Mouse (Mus musculus) heart, adult 18-20 months (tissue): Measurements from ENCODE around the gene Myrfl. TPM values are rescaled to one million over a fixed set of nuclear protein-coding genes. Genes with fewer than 3 reads are reported as not detected.

ENCODE experiments used
- DNase-seq, 2 experiments: peaks; one replicate each; pipeline ENCODE4 v3.0.0; 2021 to 2022; ENCODE audit warnings: mixed read lengths in 1 of 2
- total RNA-seq, 2 experiments: library from RNA; stranded (reverse); gene quantifications; 2 replicates each; pipeline ENCODE4 v1.2.3; 2021

Myrfl gene
- total RNA-seq, 2 experiments from 2014 or later = 0.89 to 1.5 TPM

DNA sequence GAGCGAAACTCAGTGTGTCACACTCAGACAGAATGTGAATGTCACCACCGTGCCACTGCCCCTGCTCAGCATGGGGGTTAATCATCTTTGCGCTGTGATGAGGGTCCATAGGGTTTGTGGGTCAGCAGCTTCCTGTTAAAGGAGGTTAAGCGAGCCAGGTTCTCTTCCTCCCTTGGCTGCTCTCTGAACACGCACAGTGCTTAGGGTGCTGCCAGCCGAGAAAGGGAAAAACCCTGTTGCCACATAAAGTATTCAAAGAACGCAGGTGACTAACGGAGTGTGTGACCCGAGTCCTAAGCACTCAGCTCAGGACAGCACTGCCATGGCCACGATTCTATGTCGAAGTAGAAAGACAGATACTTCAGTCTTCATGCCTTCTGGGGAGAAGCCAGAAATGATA, 69.4 kb downstream of the Myrfl start:
- no peak for DNase-seq

DNA sequence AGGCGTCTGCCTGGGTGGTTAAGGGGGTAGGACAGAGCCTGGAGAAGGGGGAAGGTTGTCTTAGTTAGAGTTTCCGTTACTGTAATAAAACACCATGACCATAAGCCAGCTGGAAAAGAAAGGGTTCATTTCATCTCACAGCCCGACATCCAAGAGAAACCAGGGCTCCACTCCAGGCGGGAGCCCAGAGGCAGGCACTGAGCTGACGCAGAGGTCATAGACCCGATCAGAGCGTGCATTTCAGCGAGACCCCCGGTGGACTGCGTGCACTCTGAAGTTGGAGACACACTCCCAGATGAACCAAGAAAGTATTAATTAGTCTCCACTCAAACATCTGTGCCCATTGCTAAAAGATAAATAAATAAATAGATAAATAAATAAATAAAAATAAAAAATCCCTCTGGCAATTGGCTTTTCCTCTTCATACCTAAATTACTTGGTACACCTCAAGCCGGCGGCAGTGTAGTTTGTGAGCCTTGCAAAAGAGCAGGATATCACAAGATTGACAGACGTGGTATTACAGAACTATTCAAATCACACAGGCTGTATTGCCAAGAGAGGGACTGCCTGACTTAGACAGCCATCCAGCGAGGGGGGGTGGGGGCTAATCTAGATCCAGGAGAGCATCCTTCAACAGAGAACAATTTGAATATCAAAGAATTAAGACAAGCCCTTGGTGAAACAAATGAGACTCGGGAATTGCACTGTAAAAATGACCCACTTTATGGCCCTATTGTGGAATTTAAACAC, 81.2 kb downstream of the Myrfl start:
- no peak for DNase-seq

DNA sequence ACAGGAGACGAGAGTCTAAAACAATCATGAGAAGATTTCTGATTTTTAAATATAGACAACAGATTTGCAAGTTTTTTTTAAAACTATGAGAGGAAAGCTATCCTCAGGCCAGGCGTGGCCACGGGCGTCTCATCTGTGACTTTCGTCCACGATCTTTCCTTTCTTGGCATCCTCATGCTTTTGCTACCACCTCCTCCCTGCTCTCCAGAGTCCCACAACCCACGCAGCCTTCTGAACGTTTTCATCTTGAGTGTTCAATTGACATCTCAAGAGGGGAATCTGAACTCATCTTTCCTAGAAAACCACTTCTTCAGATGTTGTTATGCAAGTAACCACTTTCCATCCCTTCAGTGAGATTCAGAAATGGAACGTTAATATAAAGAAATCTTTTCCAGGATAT, 83.6 kb downstream of the Myrfl start:
- no peak for DNase-seq

DNA sequence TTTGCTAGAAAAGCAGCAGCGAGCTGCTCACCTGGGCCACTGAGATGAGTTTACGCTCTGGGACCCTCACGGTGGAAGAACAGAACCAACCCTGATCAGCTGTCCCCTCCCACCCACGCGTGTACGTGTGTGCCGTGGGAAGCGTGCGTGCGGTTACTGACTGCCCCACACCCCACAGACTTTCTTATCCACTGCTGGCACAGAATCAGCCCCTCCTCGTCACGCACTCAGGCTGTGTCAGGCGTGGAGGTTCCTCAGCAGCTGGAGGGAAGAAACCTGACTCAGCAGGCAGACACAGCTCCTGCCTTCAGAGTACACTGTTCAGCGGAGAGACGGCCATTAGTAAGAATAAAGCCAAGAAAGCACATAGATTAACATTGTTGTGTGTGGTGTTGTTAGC, 86.0 kb downstream of the Myrfl start:
- no peak for DNase-seq

DNA sequence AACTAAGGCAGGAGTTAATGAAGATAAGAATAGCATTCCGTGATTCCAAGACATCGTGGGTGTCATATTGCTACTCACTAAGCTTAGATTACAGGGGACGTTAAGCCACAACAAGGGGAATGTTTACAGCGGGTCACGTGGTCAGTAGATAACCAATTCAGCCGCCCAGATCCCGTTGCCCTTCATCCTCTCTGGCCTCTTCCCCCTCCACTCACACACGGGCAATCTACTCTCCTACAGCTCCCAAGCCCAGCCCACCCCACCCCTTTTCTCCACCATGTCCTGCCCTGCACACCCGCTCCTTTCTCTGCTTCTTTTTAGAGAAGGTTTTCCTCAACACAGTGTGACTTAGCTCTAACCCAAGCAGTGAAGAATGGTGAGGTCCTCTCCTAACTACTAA, 87.3 kb downstream of the Myrfl start:
- no peak for DNase-seq

DNA sequence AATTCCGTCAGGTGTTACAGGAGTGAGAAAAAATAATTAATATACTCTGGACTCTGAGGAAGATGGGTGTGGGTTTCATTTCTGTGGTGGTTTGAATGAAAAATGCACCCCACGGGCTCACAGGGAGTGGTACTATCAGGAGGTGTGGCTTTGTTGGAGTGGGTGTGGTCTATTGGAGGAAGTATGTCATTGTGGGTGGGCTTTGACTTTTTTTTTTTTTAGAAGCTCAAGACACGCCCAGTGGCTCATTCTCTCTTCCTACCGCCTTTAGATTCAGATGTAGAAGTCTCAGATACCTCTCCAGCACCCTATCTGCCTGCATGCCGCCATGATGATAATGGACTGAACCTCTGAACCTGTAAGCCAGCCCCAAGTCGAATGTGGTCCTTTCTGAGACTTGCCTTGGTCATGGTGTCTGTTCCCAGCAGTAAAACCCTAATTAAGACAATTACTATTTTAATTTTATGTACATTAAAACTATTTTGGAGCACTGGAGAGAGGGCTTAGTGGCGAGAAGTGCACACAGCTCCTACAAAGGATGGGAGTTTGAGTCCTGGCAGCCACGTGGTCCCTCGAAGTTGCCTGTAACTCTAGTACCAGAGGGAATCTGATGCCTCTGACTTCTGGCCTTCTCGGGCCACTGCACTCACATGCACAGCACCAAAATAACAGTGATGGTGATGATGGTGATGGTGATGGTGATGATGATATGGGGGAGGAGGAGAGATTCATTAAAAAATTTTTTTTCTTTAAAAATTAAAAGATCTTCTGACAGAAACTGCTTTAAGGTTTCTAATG, 88.0 kb downstream of the Myrfl start:
- no peak for DNase-seq

DNA sequence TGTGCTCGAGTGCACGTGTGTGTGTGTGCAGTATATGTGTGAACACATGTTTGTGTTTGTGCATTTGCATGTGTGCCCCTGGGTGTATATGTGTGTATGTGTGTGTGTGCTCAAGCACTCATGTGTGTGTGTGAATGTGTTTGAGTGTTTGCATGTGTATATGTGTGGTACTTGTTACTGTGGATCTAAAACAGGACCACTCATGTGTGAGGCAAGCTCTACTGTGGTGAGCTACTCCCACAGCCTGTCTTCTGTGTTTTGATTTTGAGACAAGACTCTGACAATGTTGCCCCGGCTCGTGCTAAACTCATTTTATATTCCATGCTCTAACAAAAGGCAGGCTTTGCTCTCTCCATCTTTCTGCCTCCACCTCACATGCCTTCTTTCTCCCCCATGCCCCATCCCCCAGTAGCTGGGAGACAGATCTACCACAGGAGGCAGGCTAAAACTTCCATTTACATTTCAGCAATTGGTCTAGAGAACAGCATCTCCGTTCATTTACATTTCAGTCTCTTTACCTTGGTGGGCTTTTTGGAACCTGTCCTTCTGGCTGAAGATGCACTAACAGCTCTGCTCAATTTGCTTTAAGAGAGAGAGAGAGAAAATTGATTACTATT, 94.4 kb downstream of the Myrfl start:
- DNase-seq = no peak

DNA sequence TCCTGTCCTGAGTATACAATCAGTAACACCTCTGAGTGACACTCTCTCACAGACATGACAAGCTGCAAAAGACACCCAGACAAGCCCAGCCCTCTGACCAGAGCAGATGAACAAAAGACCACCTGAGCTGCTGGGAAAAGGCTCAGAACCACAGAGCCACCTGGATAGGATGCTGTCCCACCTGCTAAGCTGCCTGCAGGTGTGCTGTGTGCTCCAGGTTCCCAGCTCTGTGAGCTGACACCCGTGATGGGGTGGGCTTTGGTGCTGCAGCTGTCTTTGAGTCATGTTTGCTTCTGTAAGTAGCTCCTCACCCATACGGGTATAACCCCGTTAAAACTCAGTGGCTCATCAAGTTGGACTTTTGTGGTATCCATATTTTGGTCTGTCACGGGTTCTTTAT, 95.4 kb downstream of the Myrfl start:
- DNase-seq = no peak

DNA sequence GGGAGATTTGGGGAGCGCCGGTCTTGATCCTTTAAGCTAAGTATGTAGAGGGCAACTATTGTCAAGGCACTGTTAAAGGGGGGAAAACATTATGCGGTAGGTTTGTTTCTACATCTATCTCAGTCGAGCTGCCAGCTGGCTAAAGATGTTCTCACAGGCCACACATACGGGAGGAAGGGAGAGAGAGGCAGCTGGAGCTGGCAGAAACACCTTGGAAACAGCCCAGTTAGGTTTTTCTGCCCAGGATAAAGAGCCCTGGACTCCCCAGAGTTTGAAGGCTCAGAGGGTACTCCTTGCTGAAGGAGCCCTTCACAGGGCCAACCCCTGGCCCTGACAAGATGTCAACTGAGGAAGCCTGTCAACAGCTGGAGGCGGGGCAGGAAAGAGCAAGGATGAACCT, 100.7 kb downstream of the Myrfl start:
- DNase-seq = peak in 1 of 2 experiments; percentile 10

DNA sequence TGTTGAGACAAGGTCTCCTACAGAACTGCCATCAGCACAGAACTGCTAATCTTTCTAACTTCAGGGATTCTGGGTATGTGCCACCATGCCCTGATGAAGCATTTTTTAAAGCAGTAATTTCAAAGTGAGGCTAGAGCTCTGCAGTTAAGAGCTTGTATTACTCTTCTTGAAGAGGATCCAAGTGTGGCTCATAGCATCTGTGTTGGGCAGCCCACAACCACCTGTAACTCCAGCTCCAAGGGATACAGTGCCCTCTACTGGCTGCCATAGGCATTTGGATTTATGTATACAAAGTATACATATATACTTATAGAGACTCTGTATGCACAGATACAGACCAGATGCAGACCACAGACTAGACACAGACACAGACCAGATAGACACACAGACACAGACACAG, 107.6 kb downstream of the Myrfl start:
- DNase-seq = no peak

DNA sequence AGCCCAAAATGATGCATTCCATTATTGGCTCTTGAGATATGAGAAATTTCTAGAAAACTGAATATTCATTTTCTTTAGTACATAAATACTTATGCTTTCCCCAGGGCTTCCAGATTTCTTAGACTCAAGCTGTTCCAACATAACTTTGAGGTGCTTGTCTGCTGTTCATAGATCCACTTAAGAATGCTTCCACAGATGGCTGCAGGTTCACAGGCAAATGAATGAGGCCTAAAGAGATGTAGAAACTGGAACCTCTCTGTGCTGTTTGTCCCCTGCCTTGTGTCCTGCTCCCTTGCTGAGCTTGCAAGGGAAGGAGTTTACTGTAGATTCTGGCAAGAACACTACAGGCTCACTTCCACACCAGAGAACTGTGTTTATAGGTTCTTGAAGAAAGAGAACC, 108.3 kb downstream of the Myrfl start:
- no peak for DNase-seq

DNA sequence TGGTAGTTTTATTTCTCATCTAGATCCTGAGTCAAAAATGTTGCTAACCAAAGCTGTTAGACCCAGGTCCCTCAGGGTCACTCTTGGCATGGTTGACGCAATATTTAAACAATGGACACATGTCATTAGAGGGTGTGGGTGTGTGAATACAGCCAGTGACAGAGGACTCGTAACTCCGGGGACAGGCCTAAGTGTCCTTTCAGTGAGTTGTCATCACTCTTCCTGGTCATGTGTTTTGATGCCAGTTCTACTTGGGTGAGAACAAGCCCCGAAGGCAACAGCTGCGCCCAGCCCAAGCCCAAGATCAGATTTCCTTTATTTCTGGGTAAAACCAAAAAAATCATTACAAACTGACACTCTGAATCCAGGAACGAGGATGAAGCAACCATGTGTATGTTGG, 112.6 kb downstream of the Myrfl start:
- DNase-seq = peak in 1 of 2 experiments; percentile 22

DNA sequence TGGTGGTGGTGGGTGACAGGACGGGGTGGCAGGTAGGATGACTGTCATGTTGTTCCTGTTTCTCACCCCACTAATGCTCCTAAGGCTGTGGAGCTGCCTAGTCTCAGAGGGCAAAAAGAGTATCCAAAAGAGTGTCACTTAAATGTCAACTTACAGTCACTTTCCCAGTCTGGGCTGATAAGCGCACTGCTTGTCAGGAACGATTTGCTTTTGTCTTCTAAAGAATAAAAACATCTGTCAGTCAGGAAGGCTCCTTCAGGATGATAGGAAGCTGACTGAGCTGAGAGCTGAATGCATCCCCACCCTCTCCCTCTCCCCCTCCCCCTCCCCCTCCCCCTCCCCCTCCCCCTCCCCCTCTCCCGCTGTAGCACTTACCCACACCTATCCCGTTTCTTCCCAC, 113.7 kb downstream of the Myrfl start:
- DNase-seq = no peak

DNA sequence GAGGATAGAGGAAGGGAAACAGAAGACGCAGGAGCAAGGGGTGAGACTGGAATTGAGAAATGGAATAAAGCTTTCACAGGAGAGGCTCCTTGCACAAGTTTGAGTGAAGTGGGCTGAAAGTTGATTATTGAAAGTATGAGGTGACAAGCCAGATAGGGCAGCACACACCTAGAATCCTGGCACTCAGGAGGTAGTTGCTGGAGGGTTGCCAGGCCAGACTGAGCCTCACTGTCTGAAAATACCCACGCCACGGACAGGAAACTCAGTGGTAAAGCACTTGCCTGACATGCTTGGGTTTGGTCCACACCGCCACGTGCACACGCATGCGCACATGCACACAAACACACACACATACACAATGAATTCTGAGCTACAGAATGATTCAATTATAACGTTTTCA, 118.8 kb downstream of the Myrfl start:
- no peak for DNase-seq

DNA sequence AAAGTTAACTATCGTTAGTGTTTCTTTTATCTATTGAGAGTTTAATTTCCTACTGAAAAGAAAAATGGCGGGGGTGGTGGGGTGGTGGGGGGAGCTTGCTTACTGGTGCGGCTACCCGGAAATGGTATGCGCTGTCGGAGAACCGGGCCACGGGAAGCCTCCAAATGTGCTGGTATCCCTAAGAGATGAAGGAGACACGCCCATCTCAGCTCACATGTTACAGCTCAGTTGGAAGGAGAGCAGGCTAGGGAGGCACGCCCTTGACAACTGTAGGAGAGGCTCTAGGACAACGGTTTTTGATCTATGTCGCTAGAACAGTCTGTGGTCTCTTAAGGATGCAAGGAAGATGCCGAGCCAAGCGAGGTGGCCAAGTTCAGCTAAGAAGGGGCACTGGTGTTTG, 119.9 kb downstream of the Myrfl start:
- no peak for DNase-seq

DNA sequence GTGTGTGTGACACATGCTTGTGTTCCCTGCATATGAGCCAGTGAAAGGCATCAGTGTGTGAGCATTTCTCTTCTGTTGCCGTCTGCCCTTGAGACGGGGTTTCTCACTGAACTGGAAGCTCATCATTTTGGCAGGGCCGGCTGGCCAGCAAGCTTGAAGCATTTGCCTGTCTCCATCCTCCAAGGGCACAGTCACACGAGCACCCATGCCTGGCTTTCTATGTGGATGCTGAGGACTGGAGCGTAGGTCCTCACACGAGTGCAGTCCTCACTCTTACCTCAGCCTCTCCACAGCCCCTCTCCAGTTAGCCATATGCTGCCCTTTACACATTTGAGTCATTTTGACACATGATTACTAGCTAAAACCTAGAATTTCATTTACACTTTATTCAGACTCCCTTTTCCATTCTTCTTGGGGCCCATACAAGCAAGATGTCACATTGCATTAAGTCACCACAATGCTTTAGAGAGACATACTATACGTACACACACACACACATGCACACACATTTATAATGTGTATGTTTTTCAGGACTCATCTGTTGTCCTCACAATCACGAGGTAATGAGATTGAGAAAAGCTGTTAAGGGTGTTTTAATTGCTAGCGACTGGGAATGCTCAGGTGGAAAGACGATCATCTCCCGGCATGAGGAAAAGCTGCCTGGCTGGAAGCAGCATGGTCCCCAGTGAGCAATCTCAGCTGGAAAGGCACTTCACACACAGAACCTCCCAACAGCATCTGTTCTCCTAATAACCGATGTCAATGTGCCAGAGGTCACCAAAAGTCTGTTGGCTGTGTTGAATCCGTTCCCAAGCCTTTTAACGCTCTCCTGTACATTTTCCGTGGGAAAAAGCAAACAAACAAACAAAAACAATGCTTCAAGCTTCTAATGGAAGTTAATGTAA, 122.6 kb downstream of the Myrfl start:
- DNase-seq = peak; percentile 34 to 80

DNA sequence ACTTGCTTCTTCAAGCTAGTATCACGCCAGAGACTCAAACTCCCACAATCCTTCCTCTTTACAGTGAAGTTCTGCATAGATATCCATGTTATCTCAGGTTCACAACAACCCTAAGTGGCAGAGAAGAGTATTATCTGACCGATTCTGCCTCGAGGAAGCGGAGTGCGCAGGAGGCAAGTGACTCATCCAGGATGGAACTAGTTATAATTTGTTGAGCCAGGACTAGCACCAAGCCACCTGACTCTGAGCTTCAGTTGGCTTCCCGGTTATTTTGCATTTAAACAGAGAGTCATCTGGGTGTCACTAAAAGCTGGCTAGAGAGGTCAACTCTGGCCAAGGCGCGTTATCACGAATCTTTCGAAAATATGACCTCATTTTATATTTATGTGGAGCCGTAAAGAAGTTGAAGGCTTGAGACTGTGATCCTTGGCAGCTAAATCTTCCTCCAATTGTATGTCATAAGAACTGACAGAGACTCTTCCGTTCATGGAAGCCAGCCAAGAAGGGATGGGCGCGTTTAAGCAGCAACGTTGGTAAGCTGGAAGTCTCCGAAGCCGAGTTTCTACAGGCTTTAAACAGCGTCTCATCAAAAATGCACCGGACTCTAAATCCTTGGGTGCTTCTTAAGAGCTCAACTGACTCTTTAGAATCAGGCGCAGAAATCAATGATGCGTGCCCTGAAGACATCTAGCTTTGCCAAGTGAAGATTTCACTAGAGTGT, 125.3 kb downstream of the Myrfl start:
- peak; percentile 75 to 82 for DNase-seq

DNA sequence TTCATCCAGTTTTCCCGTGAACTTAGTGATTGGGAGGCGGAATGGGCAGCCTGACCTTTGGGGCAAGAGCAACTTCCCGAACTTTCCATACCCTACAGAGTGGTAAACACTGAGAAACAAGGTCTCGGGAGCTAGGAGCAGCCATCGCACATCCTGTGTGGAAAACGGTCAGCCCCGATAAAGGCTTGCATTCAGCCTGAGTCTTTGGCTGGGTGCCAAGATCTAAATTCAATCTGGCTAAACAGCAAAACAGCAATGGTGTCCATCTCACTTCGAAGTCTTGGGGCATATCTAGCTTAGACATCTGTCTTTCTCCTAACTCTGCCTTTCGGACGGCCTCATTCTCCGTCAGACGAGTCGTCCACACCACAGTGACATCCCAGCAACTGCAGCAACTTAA, 128.1 kb downstream of the Myrfl start:
- DNase-seq = peak; percentile 47 to 61

DNA sequence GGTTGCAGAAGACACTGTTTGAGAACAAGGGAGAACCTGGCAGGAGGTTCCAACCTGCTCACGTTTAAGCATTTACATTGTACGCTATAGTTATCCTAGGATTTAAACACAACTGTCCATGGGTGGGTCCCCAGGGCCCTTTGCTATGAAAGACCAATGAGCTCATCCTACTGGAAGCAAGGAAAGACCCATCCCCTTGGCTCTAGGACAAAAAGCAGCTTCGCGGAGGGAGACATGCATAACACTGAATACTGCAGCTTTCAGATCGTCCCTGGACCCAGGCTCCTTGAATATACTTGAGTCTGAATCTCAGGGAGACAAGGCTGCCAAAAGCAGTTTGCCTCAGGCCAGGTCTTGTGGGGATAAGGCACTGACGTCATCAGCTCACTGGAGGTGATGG, 130.2 kb downstream of the Myrfl start:
- DNase-seq = no peak

DNA sequence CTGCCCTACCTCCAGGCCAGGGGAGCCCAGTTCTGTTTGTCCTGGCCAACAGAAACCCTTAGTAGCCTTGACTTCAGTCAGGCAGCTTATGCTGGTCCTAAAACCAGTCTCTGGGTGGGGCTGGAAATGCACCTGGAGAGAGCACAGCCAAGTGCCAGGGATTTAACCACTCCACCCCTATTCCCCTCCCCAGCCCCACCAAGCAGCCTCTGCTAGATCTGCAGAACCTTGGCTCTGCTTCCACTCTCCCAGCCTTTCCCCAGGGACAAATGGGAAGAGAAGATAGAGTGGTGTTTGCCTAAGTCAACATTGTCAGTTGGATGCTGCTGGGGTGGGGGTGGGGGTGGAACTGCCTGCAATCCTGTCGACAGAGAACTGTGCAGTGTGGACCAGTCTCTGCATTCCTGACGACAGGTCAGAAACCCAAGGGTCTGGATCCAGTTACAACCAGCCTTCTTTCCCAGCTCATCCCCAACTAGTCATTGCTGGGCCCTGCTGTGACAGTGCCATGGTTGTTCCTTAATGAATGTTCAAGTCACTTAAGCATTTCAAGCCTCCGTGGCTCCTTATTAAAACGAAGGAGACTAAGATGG, 135.1 kb downstream of the Myrfl start:
- DNase-seq = no peak

DNA sequence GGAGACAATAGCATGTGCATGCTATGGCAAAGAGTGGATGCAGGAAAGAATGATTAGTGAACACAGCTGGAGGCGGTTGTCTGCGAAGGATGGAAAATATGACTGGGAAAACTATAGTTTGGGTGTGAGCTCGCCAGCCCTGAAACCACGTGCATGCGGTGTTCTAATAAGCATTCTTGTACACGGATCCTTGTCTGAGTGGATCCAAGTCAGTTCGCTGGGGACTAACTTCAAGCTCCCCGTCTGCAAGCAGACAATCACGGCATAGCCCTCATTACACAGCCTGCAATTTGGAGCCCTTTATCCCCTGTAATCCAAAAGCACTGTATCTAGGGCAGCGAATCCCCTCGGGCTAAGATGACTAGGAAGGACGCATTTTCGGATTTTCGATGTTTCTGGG, 136.2 kb downstream of the Myrfl start:
- DNase-seq = no peak
